Mouse (Mus musculus): ENCODE results near the gene Slc39a11. TPM values are rescaled to one million over a fixed set of nuclear protein-coding genes. Genes with fewer than 3 reads are reported as not detected.
A peak's percentile ranks its signal among the peaks of the same experiment; 100 is the strongest.

The Slc39a11 gene
- total RNA-seq, 2 experiments from 2014 or later, result 2.9 to 3.7 TPM

GRCm38 (mm10) chr11:113221267-113222195 is 428.3 kb downstream of the Slc39a11 start:
- intact Hi-C loops (cut with DNase I), result no loop called here
- DNase-seq, result no peak

DNA sequence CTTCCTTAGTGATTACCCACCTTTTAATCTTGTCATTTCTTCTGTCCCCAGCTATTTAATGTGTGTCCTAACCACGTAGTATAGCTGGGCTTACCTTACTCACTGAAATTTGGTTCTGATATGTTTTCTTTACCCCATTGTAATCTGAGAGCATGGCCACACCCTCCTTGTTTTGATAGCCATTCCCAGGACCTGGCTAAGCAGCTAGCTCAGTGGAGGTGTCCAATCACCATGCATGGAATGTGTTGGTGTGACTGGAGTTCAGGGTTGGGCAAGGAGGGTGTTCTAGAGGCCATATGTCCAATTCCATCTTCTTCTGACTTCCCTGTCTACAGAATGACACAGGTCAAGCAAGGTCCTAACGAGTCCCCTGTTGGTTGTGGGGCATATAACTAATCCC is 429.2 kb downstream of the Slc39a11 start:
- intact Hi-C loops (cut with DNase I), result no loop called here
- DNase-seq, result no peak

- DNase-seq, result no peak
- intact Hi-C loops (cut with DNase I), result no loop called here
Observed at GRCm38 (mm10) chr11:113214741-113215140, 435.1 kb downstream of the Slc39a11 start.

- intact Hi-C loops (cut with DNase I), result no loop called here
- no peak for DNase-seq
Observed at GRCm38 (mm10) chr11:113212390-113213025, 437.4 kb downstream of the Slc39a11 start.

GRCm38 (mm10) chr11:113209220-113209878 is 440.5 kb downstream of the Slc39a11 start:
- intact Hi-C loops (cut with DNase I), result no loop called here
- no peak for DNase-seq

DNA sequence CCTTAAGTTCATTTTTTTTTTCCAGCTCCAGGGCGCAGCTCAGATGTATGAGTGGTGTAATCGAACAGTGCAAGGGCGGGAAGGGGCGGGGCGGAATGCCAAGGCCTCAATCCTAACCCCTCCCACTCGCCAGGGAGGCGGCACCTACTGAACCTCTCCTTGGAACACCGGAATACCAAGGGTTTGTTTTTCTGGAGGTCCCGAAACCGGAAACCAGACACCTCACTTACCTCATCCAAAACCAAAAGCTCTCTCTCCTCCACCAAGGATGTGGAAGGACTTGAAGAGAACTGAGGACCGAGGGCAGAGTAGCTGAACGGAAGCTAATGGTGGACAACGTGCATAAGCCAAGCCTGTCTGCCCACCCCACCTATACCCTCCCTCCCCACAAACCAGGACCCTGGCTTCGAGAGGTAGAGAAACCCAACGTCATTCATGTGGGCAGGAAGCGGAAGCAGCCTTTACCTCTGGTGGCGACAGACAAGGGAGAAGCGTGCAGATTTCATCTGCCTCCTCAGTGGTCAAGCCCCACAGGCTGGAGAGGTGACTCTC is 441.3 kb downstream of the Slc39a11 start:
- intact Hi-C loops (cut with DNase I), result no loop called here
- DNase-seq, result no peak

- no peak for DNase-seq
- intact Hi-C loops (cut with DNase I), result no loop called here
Observed at GRCm38 (mm10) chr11:113207966-113208365, 441.9 kb downstream of the Slc39a11 start.

GRCm38 (mm10) chr11:113206099-113206498 is 443.8 kb downstream of the Slc39a11 start:
- no peak for DNase-seq
- intact Hi-C loops (cut with DNase I), result no loop called here

DNA sequence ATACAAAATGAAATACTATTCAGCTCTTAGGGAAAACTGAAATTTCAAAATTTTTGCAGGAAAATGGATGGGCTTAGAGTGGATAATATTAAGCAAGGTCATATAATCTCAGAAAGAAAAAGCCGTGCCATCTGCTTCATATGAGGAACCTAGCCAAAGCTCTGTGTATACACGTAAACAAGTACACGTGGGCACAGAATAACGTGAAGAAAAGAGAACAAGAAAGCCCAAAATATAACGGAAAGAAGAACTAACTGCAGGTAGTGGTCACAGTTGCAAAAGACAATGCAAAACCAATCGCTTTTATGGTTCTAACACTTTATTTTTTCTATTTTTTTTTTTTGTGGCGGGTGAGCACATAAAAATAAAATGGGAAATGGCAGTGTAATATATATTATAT is 446.9 kb downstream of the Slc39a11 start:
- intact Hi-C loops (cut with DNase I), result no loop called here
- no peak for DNase-seq

DNA sequence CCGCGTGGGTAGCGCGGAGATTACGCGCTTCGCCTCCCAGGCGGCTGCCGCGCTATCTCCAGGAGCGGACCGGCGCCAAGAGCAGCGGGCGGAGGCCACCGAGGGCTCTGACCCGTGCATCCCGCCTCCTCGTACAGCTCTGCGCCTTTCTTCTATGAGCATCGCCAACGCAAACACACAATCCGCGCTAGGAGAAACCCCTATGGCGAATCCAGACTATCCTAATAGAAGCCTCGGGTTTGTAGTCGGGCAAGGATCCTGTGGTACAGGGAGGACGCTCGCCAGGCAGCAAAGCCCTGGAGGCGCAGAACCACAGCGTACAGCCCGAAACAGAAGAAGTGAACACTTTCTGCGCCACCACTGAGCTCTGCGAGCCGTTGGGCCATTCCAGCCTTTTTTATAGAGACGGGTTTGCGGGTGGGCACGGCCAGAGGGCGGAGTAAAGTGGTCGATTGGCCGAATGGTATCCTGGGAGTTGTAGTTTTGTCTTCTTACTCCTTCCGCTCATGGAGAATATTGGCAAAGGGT is 448.3 kb downstream of the Slc39a11 start:
- DNase-seq, result peak; percentile 73
- intact Hi-C loops (cut with DNase I), result no loop called here

- intact Hi-C loops (cut with DNase I), result no loop called here
- DNase-seq, result no peak
Observed at GRCm38 (mm10) chr11:113200901-113201300, 449.0 kb downstream of the Slc39a11 start.

GRCm38 (mm10) chr11:113198586-113198985 is 451.3 kb downstream of the Slc39a11 start:
- intact Hi-C loops (cut with DNase I), result no loop called here
- DNase-seq, result no peak

DNA sequence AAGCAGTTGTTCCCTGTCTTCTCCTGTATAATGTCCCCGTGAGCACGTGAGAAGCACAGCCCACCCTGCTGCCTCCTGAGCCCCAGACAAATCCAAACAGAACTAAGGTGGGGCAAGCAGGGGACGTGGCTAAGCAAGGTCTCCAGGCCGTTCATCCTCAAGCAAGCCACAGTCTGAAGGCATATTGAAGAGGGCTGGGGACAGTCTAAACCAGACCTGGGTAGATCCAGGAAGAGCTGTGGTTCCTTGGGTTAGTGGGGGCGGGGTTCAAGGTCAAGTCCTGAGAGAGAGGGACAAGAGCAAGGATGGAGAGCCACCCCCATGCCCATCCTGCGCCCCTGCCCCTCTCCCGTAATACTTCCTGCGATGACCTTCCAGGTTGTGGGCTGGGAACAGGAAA is 452.3 kb downstream of the Slc39a11 start:
- no peak for DNase-seq
- intact Hi-C loops (cut with DNase I), result no loop called here

DNA sequence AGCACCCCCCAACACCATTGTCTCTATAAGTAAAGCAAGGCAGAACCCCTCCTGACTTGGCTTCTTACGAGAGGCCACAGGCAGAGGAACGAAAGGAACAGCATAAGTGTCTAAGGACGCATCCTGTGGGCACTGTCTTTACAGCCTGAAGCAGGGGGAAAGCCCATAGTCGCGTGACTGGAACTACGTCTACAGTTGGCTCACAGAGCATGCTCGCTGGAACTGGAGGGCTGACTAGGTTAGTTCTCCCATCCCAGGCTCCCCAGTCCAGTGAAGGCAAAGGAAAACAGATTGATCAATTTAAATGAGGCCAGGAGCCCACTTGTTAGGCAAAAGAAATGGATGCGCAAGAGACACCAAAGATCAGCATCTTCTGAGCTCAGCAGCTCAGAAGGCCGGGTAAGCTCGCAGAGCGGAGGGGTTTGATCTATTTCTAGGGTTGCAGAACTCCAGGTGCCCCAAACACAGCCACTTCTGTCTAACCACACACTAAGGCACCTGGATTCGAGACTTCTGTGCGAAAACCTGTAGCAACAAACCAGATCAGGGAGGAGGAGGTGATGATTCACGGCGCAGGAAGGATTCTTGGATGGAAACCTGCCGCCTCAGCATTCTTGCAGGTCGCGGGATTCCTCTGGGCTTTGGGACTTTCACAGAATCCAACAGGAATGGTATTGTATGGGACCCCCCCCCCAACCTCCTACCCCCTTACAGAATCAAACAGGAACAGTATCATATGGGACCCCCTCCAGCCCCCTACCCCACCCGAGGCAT is 453.5 kb downstream of the Slc39a11 start:
- no peak for DNase-seq
- intact Hi-C loops (cut with DNase I), result no loop called here

Other genes starting within 250 kb of the Slc39a11 start
- not detected for gene Sstr2, start 30.7 kb downstream of the Slc39a11 start, total RNA-seq (2021)
- gene Cog1, start 910 bp downstream of the Slc39a11 start, total RNA-seq (2021), result 10 to 100 TPM; 16.1 to 18.5 TPM
- gene Fam104a, start 34.1 kb upstream of the Slc39a11 start, total RNA-seq (2021), result 10 to 100 TPM; 15.3 to 16.0 TPM
- 1 to 10 TPM; 6.5 to 7.1 TPM for gene D11Wsu47e, start 34.3 kb upstream of the Slc39a11 start, total RNA-seq (2021)
- under 1 TPM in 1 of 2 experiments, not detected in 1; 0.20 TPM for gene Cpsf4l, start 59.9 kb upstream of the Slc39a11 start, total RNA-seq (2021)
- gene Cdc42ep4, start 101.8 kb upstream of the Slc39a11 start, total RNA-seq (2021), result 10 to 100 TPM; 30.9 to 33.4 TPM

All from heart, postnatal 14 days (tissue).